ENCODE assay signal across 9 mouse cellular contexts in genomic region chr9:99846820-99847219, GRCm38 (mm10). TPM values are rescaled to one million over a fixed set of nuclear protein-coding genes. Genes with fewer than 3 reads are reported as not detected.
DNase-seq lines count a peak whose midpoint lies in the region; ATAC-seq and TF ChIP-seq lines count a peak whose summit lies in the region.
"Had no signal": no experiment of that assay in that cellular context is flagged by ENCODE, and none has a peak within 500 bp of the region (broad histone marks: within the 10 kb centered on the region; RNA-seq: fewer than 3 reads in every experiment).

No protein-coding gene starts in this region.

- TF ChIP-seq CTCF in intestine, postnatal 0 days (IDR thresholded peaks at IDR 0.05; ENCODE audit: low read depth) = peak; percentile 94

- intact Hi-C loops in heart, postnatal 14 days (cut with DNase I) = loop anchor here (1.0 to 10.0 kb wide), 4 partner anchors 535 to 768 kb away; no protein-coding TSS in a partner anchor

- no peaks in the 10 kb centered on the region for H3K9me3 ChIP-seq in intestine, postnatal 0 days (ENCODE audit: control insufficient read depth)
- no peaks in the 10 kb centered on the region for H3K9me3 ChIP-seq in intestine, embryonic 15.5 days
- no peaks in the 10 kb centered on the region for H3K9me3 ChIP-seq in embryonic facial prominence, embryonic 10.5 days
- no peaks in the 10 kb centered on the region for H3K9me3 ChIP-seq in midbrain, embryonic 14.5 days (ENCODE audit: control insufficient read depth, low read length)

- H3K27ac ChIP-seq in intestine, postnatal 0 days (ENCODE audit: low read depth, low read length) = no peak overlapping the region
- no peak overlapping the region for H3K27ac ChIP-seq in intestine, embryonic 15.5 days
- no peak overlapping the region for H3K27ac ChIP-seq in embryonic facial prominence, embryonic 10.5 days (replicated peaks)
- no peak overlapping the region for H3K27ac ChIP-seq in midbrain, embryonic 14.5 days (replicated peaks; ENCODE audit: low read depth, low read length)

- H3K4me2 ChIP-seq in intestine, postnatal 0 days (replicated peaks; ENCODE audit: low read depth) = no peak overlapping the region
- H3K4me2 ChIP-seq in intestine, embryonic 15.5 days (replicated peaks) = no peak overlapping the region
- no peak overlapping the region for H3K4me2 ChIP-seq in midbrain, embryonic 14.5 days (ENCODE audit: low read length)

- no peaks in the 10 kb centered on the region for H3K27me3 ChIP-seq in intestine, postnatal 0 days (replicated peaks; ENCODE audit: control insufficient read depth, insufficient read depth, low read length)
- 0 out of 2 replicates have a peak, but pooled peaks cover 4% of the 10 kb centered on the region for H3K27me3 ChIP-seq in intestine, embryonic 15.5 days (replicated peaks)
- peaks cover 8% of the 10 kb centered on the region; the same call in 1 of the 2 replicates for H3K27me3 ChIP-seq in embryonic facial prominence, embryonic 10.5 days (replicated peaks; ENCODE audit: low read depth, poor library complexity, severe bottlenecking)
- H3K27me3 ChIP-seq in midbrain, embryonic 14.5 days (ENCODE audit: control insufficient read depth, insufficient read depth, low read length) = no peaks in the 10 kb centered on the region

- 0% methylated on average over 4 of the region's 4 CpGs for WGBS in intestine, postnatal 0 days
- 1% methylated on average over 4 of the region's 4 CpGs for WGBS in intestine, embryonic 15.5 days
- 2% methylated on average over 4 of the region's 4 CpGs for WGBS in embryonic facial prominence, embryonic 10.5 days
- WGBS in midbrain, embryonic 14.5 days = 1% methylated on average over 4 of the region's 4 CpGs

- no peaks in the 10 kb centered on the region for H3K4me1 ChIP-seq in intestine, postnatal 0 days (replicated peaks; ENCODE audit: control insufficient read depth, insufficient read depth, low read length)
- H3K4me1 ChIP-seq in intestine, embryonic 15.5 days (replicated peaks) = no peaks in the 10 kb centered on the region
- no peaks in the 10 kb centered on the region for H3K4me1 ChIP-seq in embryonic facial prominence, embryonic 10.5 days
- no peaks in the 10 kb centered on the region; the same call in 1 of the 2 replicates for H3K4me1 ChIP-seq in midbrain, embryonic 14.5 days (ENCODE audit: control insufficient read depth, insufficient read depth, low read length)

- H3K9ac ChIP-seq in intestine, postnatal 0 days (ENCODE audit: low read depth, low read length) = no peak overlapping the region
- H3K9ac ChIP-seq in intestine, embryonic 15.5 days = no peak overlapping the region
- H3K9ac ChIP-seq in midbrain, embryonic 14.5 days (replicated peaks; ENCODE audit: low read length) = no peak overlapping the region

- no peak overlapping the region for H3K4me3 ChIP-seq in intestine, postnatal 0 days (ENCODE audit: low read depth, low read length)
- no peak overlapping the region for H3K4me3 ChIP-seq in intestine, embryonic 15.5 days (replicated peaks)
- no peak overlapping the region for H3K4me3 ChIP-seq in embryonic facial prominence, embryonic 10.5 days
- no peak overlapping the region for H3K4me3 ChIP-seq in midbrain, embryonic 14.5 days (replicated peaks; ENCODE audit: low read depth, low read length)
- H3K4me3 ChIP-seq: myocyte had no signal

- DNase-seq in adrenal gland, postnatal 10 days = peak; percentile 82
- DNase-seq in embryonic facial prominence, embryonic 10.5 days (ENCODE audit: low spot score) = peak; percentile 82
- DNase-seq in heart, postnatal 14 days = peak; percentile 57 to 82
- DNase-seq in left cerebral cortex, adult 11 months (ENCODE audit: low spot score) = peak; percentile 35
- peak; percentile 95 for DNase-seq in midbrain, embryonic 14.5 days
- DNase-seq in testis, postnatal 14 days (ENCODE audit: low spot score) = peak; percentile 48

- no peak for ATAC-seq in intestine, postnatal 0 days
- ATAC-seq in intestine, embryonic 15.5 days = no peak
- ATAC-seq in midbrain, embryonic 14.5 days (ENCODE audit: low FRiP score, low TSS enrichment) = no peak

- no peaks in the 10 kb centered on the region for H3K36me3 ChIP-seq in intestine, postnatal 0 days (ENCODE audit: control insufficient read depth, insufficient read depth)
- no peaks in the 10 kb centered on the region for H3K36me3 ChIP-seq in intestine, embryonic 15.5 days
- no peaks in the 10 kb centered on the region for H3K36me3 ChIP-seq in embryonic facial prominence, embryonic 10.5 days (replicated peaks)
- H3K36me3 ChIP-seq in midbrain, embryonic 14.5 days (ENCODE audit: control insufficient read depth, insufficient read depth, low read length) = no peaks in the 10 kb centered on the region

RNA-seq across cellular contexts. Expression of gene Sox14, which starts 29.1 kb away (rescaled TPM):
- polyA plus RNA-seq in intestine, postnatal 0 days (2015; fragmentation: Nextera tagmentation; extraction: Ambion mirVana) = not detected in 2 replicates
- not detected in 2 replicates for polyA plus RNA-seq in intestine, embryonic 15.5 days (2015; fragmentation: Nextera tagmentation; extraction: Ambion mirVana)
- not detected for total RNA-seq in adrenal gland, postnatal 10 days (2021)
- polyA plus RNA-seq in embryonic facial prominence, embryonic 10.5 days (2016; fragmentation: Nextera tagmentation; extraction: Ambion mirVana) = 2.0 and 2.8 TPM in 2 replicates
- not detected for total RNA-seq in heart, postnatal 14 days (2021)
- polyA plus RNA-seq in midbrain, embryonic 14.5 days (2014; fragmentation: Nextera tagmentation; extraction: Ambion mirVana) = 94.9 TPM in 2 replicates
- polyA plus RNA-seq: myocyte had no signal

Comparison
In these comparisons a context has a peak if more than half of its experiments do, and no peak if none do; other contexts are left out.
1. DNase-seq: peak in every context shown above with its lines; median percentile 95 in midbrain, embryonic 14.5 days; 82 in adrenal gland, postnatal 10 days; 82 in embryonic facial prominence, embryonic 10.5 days; 70 in heart, postnatal 14 days; 48 in testis, postnatal 14 days; 35 in left cerebral cortex, adult 11 months.
2. RNA of gene Sox14, which starts 29.1 kb away (polyA plus RNA-seq): 94.9 TPM in midbrain, embryonic 14.5 days; 2.0 to 2.8 TPM in embryonic facial prominence, embryonic 10.5 days, not detected in intestine, postnatal 0 days and not detected in intestine, embryonic 15.5 days; every median in the first group is over 10 times any median in the second.